Mouse (Mus musculus) limb, embryonic 12.5 days (tissue): ENCODE data around the gene Gbp3. TPM values are rescaled to one million over a fixed set of nuclear protein-coding genes. Genes with fewer than 3 reads are reported as not detected.

Source experiments
- ATAC-seq: fragments of 200-750 bp; cut with Nextera tagmentation; 2 replicates; pipeline ENCODE4 v1.8.0; 2017; ENCODE audit warnings: low read depth, moderate TSS enrichment; ENCODE audit not compliant: insufficient number of reproducible peaks, insufficient read depth, low FRiP score, low TSS enrichment
- H3K27ac ChIP-seq: fragments of 300-500 bp; sonication (generic); 2 replicates; pipeline ENCODE4 v1.5.1; 2016; ENCODE audit warnings: mild to moderate bottlenecking, moderate library complexity
- H3K27me3 ChIP-seq: fragments of 300-500 bp; sonication (generic); 2 replicates; pipeline ENCODE4 v1.6.1; 2016; ENCODE audit warnings: mild to moderate bottlenecking, moderate library complexity
- H3K36me3 ChIP-seq: fragments of 300-500 bp; sonication (generic); 2 replicates; pipeline ENCODE4 v1.6.1; 2016; ENCODE audit warnings: mild to moderate bottlenecking, moderate library complexity
- H3K4me1 ChIP-seq: fragments of 300-500 bp; sonication (generic); replicated peaks from 2 replicates; pipeline ENCODE4 v1.6.1; 2016
- H3K4me2 ChIP-seq: fragments of 300-500 bp; sonication (generic); 2 replicates; pipeline ENCODE4 v1.6.1; 2016; ENCODE audit warnings: mild to moderate bottlenecking, moderate library complexity
- H3K4me3 ChIP-seq: fragments of 300-500 bp; sonication (generic); replicated peaks from 2 replicates; pipeline ENCODE4 v1.5.1; 2016; ENCODE audit warnings: mild to moderate bottlenecking
- H3K9ac ChIP-seq: fragments of 300-500 bp; sonication (generic); replicated peaks from 2 replicates; pipeline ENCODE4 v1.6.1; 2016; ENCODE audit warnings: mild to moderate bottlenecking, moderate library complexity
- H3K9me3 ChIP-seq: fragments of 300-500 bp; sonication (generic); 2 replicates; pipeline ENCODE4 v1.6.1; 2016; ENCODE audit warnings: mild to moderate bottlenecking, moderate library complexity
- WGBS: fragments of 180-500 bp; shearing (Covaris S2); methylation state at CpG from one replicate; pipeline ENCODE4 v1.1.7; 2016; 5-methylcytosine and 5-hydroxymethylcytosine counted together
- polyA plus RNA-seq: library from polyadenylated mRNA; unstranded; fragments of >200 nt; fragmentation: Nextera tagmentation; extraction: Ambion mirVana; gene quantifications from 2 replicates; pipeline ENCODE4 v1.2.1, GENCODE M21; 2016

Gene Gbp3
- polyA plus RNA-seq, 1 experiment from 2014 or later: 0.69 TPM

GRCm38 (mm10) chr3:142590431-142591067, 30.7 kb downstream of the Gbp3 start:
- WGBS: 85% methylated on average over 4 of the region's 4 CpGs
- Histone ChIP-seq H3K4me2 (no peak overlapping the region), H3K4me3 (no peak overlapping the region), H3K36me3 (no peaks in the 10 kb centered on the region), H3K27ac (no peak overlapping the region), H3K27me3 (no peaks in the 10 kb centered on the region), H3K9me3 (no peaks in the 10 kb centered on the region), H3K9ac (no peak overlapping the region), H3K4me1 (no peaks in the 10 kb centered on the region)
- ATAC-seq: no peak

- Histone ChIP-seq H3K9ac (no peak within 1 kb of the TSS), H3K27ac (no peak within 1 kb of the TSS), H3K4me2 (no peak within 1 kb of the TSS), H3K9me3 (no peaks in the 10 kb centered on the region), H3K36me3 (no peaks in the 10 kb centered on the region), H3K4me1 (no peaks in the 10 kb centered on the region), H3K4me3 (no peak within 1 kb of the TSS), H3K27me3 (no peaks in the 10 kb centered on the region)
- 57% methylated on average over 1 of the region's 1 CpGs for WGBS
- ATAC-seq: no peak
Measured at GRCm38 (mm10) chr3:142594547-142594946, 34.7 kb downstream of the Gbp3 start, which contains the start of gene Gbp2b. Gene Gbp2b (plus strand): TSS chr3:142594847.

GRCm38 (mm10) chr3:142597923-142598322, 38.1 kb downstream of the Gbp3 start:
- H3K4me2 ChIP-seq: no peak overlapping the region

GRCm38 (mm10) chr3:142601675-142602074, 41.8 kb downstream of the Gbp3 start:
- no peaks in the 10 kb centered on the region for H3K27me3 ChIP-seq
- no peak overlapping the region for H3K4me2 ChIP-seq
- ATAC-seq: no peak
- H3K4me1 ChIP-seq: no peaks in the 10 kb centered on the region
- H3K4me3 ChIP-seq: no peak overlapping the region
- no peak overlapping the region for H3K9ac ChIP-seq
- H3K27ac ChIP-seq: no peak overlapping the region
- H3K36me3 ChIP-seq: no peaks in the 10 kb centered on the region
- H3K9me3 ChIP-seq: no peaks in the 10 kb centered on the region

More at GRCm38 (mm10) chr3:142597923-142598322, 38.1 kb downstream of the Gbp3 start:
- H3K9ac ChIP-seq: no peak overlapping the region
- no peaks in the 10 kb centered on the region for H3K36me3 ChIP-seq
- no peak for ATAC-seq
- H3K27ac ChIP-seq: no peak overlapping the region
- H3K4me1 ChIP-seq: no peaks in the 10 kb centered on the region
- H3K27me3 ChIP-seq: no peaks in the 10 kb centered on the region
- 86% methylated on average over 3 of the region's 3 CpGs for WGBS
- H3K4me3 ChIP-seq: no peak overlapping the region
- H3K9me3 ChIP-seq: no peaks in the 10 kb centered on the region

GRCm38 (mm10) chr3:142618658-142619057, 58.8 kb downstream of the Gbp3 start:
- no peaks in the 10 kb centered on the region for H3K4me1 ChIP-seq
- no peaks in the 10 kb centered on the region for H3K9me3 ChIP-seq
- WGBS: 91% methylated on average over 3 of the region's 3 CpGs
- no peak overlapping the region for H3K27ac ChIP-seq
- no peaks in the 10 kb centered on the region for H3K27me3 ChIP-seq
- H3K4me3 ChIP-seq: no peak overlapping the region
- ATAC-seq: no peak
- H3K36me3 ChIP-seq: no peaks in the 10 kb centered on the region
- H3K4me2 ChIP-seq: no peak overlapping the region
- H3K9ac ChIP-seq: no peak overlapping the region

GRCm38 (mm10) chr3:142619606-142620005, 59.8 kb downstream of the Gbp3 start:
- Histone ChIP-seq H3K4me3 (no peak overlapping the region), H3K27me3 (no peaks in the 10 kb centered on the region), H3K4me2 (no peak overlapping the region), H3K27ac (no peak overlapping the region), H3K9ac (no peak overlapping the region), H3K36me3 (no peaks in the 10 kb centered on the region), H3K4me1 (no peaks in the 10 kb centered on the region), H3K9me3 (no peaks in the 10 kb centered on the region)
- WGBS: 43% methylated on average over 1 of the region's 1 CpGs
- no peak for ATAC-seq

- Histone ChIP-seq H3K4me3 (no peak within 1 kb of the TSS), H3K27me3 (no peaks in the 10 kb centered on the region), H3K4me2 (0 out of 2 replicates have a peak within 1 kb of the TSS, but pooled peaks have one; percentile 13), H3K9me3 (no peaks in the 10 kb centered on the region), H3K36me3 (no peaks in the 10 kb centered on the region), H3K27ac (no peak within 1 kb of the TSS), H3K4me1 (no peaks in the 10 kb centered on the region), H3K9ac (no peak within 1 kb of the TSS)
- 66% methylated on average over 4 of the region's 4 CpGs for WGBS
- ATAC-seq: no peak
Measured at GRCm38 (mm10) chr3:142620111-142620955, 60.5 kb downstream of the Gbp3 start, which contains the start of gene Gbp2. Gene Gbp2 (plus strand): TSS chr3:142620602.

- Histone ChIP-seq H3K4me3 (no peak overlapping the region), H3K9me3 (no peaks in the 10 kb centered on the region), H3K36me3 (no peaks in the 10 kb centered on the region), H3K4me1 (no peaks in the 10 kb centered on the region), H3K27me3 (no peaks in the 10 kb centered on the region), H3K27ac (no peak overlapping the region), H3K4me2 (no peak overlapping the region), H3K9ac (no peak overlapping the region)
- ATAC-seq: no peak
- WGBS: 50% methylated on average over 3 of the region's 3 CpGs
Measured at GRCm38 (mm10) chr3:142620956-142621562, 61.2 kb downstream of the Gbp3 start.

Other genes starting within 250 kb of the Gbp3 start
- 12.1 and 14.2 TPM in 2 replicates for gene Pdlim5, start 164.3 kb upstream of the Gbp3 start, polyA plus RNA-seq
- gene Gbp5, start 66.0 kb upstream of the Gbp3 start, polyA plus RNA-seq: not detected in 2 replicates
- 1.5 and 2.0 TPM in 2 replicates for gene Gbp7, start 29.7 kb upstream of the Gbp3 start, polyA plus RNA-seq
- gene Gbp2b, start 34.8 kb downstream of the Gbp3 start, polyA plus RNA-seq: not detected in 2 replicates
- gene Gbp2, start 60.6 kb downstream of the Gbp3 start, polyA plus RNA-seq: 0.10 TPM in 2 replicates
- gene Kyat3, start 141.0 kb downstream of the Gbp3 start, polyA plus RNA-seq: 15.3 and 15.7 TPM in 2 replicates
- 90.3 and 91.6 TPM in 2 replicates for gene Gtf2b, start 205.0 kb downstream of the Gbp3 start, polyA plus RNA-seq